Mouse (Mus musculus) liver, adult 10 weeks (tissue): ENCODE data around the gene Slc17a6. TPM values are rescaled to one million over a fixed set of nuclear protein-coding genes. Genes with fewer than 3 reads are reported as not detected.

Source experiments
- polyA plus RNA-seq: library from polyadenylated mRNA; stranded (reverse); fragments of 350-450 nt; fragmentation: Illumina TruSeq; extraction: RNeasy Lipid Tissue Mini Kit (QIAGEN cat#74804); gene quantifications from one replicate; pipeline ENCODE4 v1.2.3, GENCODE M21; 2014; ENCODE audit warnings: low read depth, low replicate concordance

The Slc17a6 gene
- polyA plus RNA-seq = not detected

GRCm38 (mm10) chr7:51621694-51622145 is at the start of gene Slc17a6:
Gene Slc17a6 (plus strand): TSS chr7:51622006.

Other genes with a start within 250 kb of the Slc17a6 start
- gene Ano5, start 111.0 kb upstream of the Slc17a6 start, polyA plus RNA-seq = 0.05 TPM
- 94.3 TPM for gene Gas2, start 240.0 kb downstream of the Slc17a6 start, polyA plus RNA-seq
- gene Fancf, start 240.3 kb downstream of the Slc17a6 start, polyA plus RNA-seq = 4.8 TPM